Mouse (Mus musculus) heart, postnatal 0 days (tissue): Measurements from ENCODE around the gene Cadm4. TPM values are rescaled to one million over a fixed set of nuclear protein-coding genes. Genes with fewer than 3 reads are reported as not detected.

ENCODE experiments used
- ATAC-seq: fragments of 200-750 bp; cut with Nextera tagmentation; 2 replicates; pipeline ENCODE4 v1.8.0; 2017; ENCODE audit warnings: low read depth, moderate number of reproducible peaks, moderate library complexity; ENCODE audit not compliant: insufficient read depth
- DNase-seq: peaks from one replicate; pipeline ENCODE4 v3.0.0-alpha.2; 2016; ENCODE audit warnings: low spot score
- H3K27ac ChIP-seq: fragments of 300-500 bp; sonication (generic); 2 replicates; pipeline ENCODE4 v1.5.1; 2014; ENCODE audit warnings: low read depth, mild to moderate bottlenecking
- H3K27me3 ChIP-seq: fragments of 300-500 bp; sonication (generic); 2 replicates; pipeline ENCODE4 v1.6.1; 2014; ENCODE audit warnings: low read length, mixed read lengths; ENCODE audit not compliant: control insufficient read depth, insufficient read depth
- H3K36me3 ChIP-seq: fragments of 300-500 bp; sonication (generic); replicated peaks from 2 replicates; pipeline ENCODE4 v1.6.1; 2014; ENCODE audit warnings: low read length, mixed read lengths; ENCODE audit not compliant: control insufficient read depth, insufficient read depth
- H3K4me1 ChIP-seq: fragments of 300-500 bp; sonication (generic); 2 replicates; pipeline ENCODE4 v1.6.1; 2014; ENCODE audit warnings: antibody characterized with exemption; ENCODE audit not compliant: control insufficient read depth, insufficient read depth
- H3K4me2 ChIP-seq: fragments of 300-500 bp; sonication (generic); 2 replicates; pipeline ENCODE4 v1.6.1; 2014; ENCODE audit warnings: low read depth, mild to moderate bottlenecking, low read length, moderate library complexity
- H3K4me3 ChIP-seq: fragments of 300-500 bp; sonication (generic); 2 replicates; pipeline ENCODE4 v1.5.1; 2014; ENCODE audit warnings: low read depth, low read length
- H3K9ac ChIP-seq: fragments of 300-500 bp; sonication (generic); replicated peaks from 2 replicates; pipeline ENCODE4 v1.6.1; 2014; ENCODE audit warnings: low read depth, low read length, mixed read lengths
- H3K9me3 ChIP-seq: fragments of 300-500 bp; sonication (generic); replicated peaks from 2 replicates; pipeline ENCODE4 v1.6.1; 2016; ENCODE audit warnings: low read length; ENCODE audit not compliant: control insufficient read depth
- CTCF ChIP-seq: IDR thresholded peaks from 2 replicates; pipeline ENCODE4 v1.5.1; 2016; ENCODE audit warnings: antibody characterized with exemption, control low read depth, low read depth
- EP300 ChIP-seq: IDR thresholded peaks from 2 replicates; pipeline ENCODE4 v1.6.1; 2016; ENCODE audit warnings: antibody characterized with exemption, low read depth
- WGBS: fragments of 180-500 bp; shearing (Covaris S2); extraction: QIAGEN DNeasy Blood & Tissue Kit; methylation state at CpG from one replicate; pipeline ENCODE4 v1.1.7; 2014; 5-methylcytosine and 5-hydroxymethylcytosine counted together
- polyA plus RNA-seq: library from polyadenylated mRNA; unstranded; fragments of >200 nt; fragmentation: Nextera tagmentation; extraction: Ambion mirVana; gene quantifications from 2 replicates; pipeline ENCODE4 v1.2.1, GENCODE M21; 2015
- total RNA-seq: library from RNA; depleted of rRNA; stranded (reverse); fragments of >200 nt; gene quantifications from 2 replicates; pipeline ENCODE4 v1.2.3, GENCODE M21; 2014; ENCODE audit warnings: low replicate concordance; rRNA removed

The Cadm4 gene
- total RNA-seq (14.3 and 30.5 TPM in 2 replicates), polyA plus RNA-seq (4.1 and 4.2 TPM in 2 replicates)

DNA sequence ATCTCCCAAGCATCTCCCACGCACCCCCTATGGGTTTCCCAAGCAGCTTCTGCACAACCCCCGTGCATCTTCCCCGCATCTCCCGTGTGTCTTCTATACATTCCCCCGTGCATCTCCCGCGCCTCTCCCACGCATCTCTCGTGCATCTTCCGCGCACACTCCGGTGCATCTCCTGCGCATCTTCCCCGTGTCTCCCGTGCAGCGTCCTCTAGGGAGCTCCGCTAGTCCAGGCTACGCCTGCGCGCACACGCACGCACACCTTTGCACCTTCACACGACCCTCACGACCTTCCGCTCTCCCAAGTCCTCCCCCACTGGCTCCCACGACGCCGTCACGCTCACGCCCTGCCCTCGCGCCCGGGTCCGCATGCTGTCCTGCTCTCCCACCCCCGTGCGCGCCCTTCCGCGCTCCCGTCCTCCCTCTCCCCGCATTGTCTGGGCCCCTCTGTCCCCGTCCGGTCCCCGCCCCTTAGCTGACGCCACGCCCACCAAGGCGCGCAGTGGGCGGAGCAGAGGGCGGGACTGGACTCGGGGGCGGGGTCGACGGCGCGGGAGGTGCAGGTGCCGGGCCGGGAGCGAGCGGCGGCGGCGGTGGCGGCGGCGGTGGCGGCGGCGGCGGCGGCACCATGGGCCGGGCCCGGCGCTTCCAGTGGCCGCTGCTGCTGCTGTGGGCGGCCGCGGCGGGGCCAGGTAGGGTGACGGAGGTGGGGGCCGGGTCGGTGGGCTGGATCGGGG, at the start of gene Cadm4:
Cadm4 (plus strand) TSS at position 550 of the 734 bp plus-strand sequence.
- TF ChIP-seq CTCF: no peak
- no peak for TF ChIP-seq EP300
- peaks cover 35% of the 10 kb centered on the region for H3K27me3 ChIP-seq
- peak within 1 kb of the TSS; percentile 62 for H3K4me3 ChIP-seq
- peak within 1 kb of the TSS; percentile 64 for H3K9ac ChIP-seq
- peak; percentile 88 for ATAC-seq
- DNase-seq: peak; percentile 45
- no peaks in the 10 kb centered on the region for H3K9me3 ChIP-seq
- no peaks in the 10 kb centered on the region for H3K36me3 ChIP-seq
- peaks cover 6% of the 10 kb centered on the region; the same call in 1 of the 2 replicates for H3K4me1 ChIP-seq
- H3K27ac ChIP-seq: no peak within 1 kb of the TSS
- peak within 1 kb of the TSS; percentile 88 for H3K4me2 ChIP-seq
- WGBS: 1% methylated on average over 69 of the region's 83 CpGs

DNA sequence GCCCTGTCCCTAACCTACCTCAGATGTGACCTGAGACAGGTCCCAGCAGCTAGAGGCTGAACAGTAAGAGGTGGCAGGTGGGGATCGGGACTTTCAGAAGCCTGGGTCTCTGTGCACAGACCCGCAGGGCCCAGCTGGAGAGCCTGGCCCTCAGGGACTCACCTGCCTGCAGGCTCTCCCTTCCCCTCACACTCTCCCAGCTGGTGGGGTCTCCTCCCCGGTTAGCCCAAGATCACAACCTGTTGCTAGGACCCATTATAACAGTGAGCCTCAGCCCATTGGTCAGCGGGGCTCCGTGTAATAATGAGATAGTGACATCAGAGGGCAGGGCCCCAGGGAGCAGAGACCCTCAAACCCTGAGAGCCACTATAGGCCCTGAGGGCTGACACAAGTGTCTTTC, 46.5 kb upstream of the Cadm4 start:
- no peaks in the 10 kb centered on the region for H3K36me3 ChIP-seq
- H3K9me3 ChIP-seq: no peaks in the 10 kb centered on the region
- 81% methylated on average over 5 of the region's 5 CpGs for WGBS
- H3K4me2 ChIP-seq: no peak overlapping the region
- no peak overlapping the region for H3K9ac ChIP-seq
- no peak for TF ChIP-seq EP300
- no peak for TF ChIP-seq CTCF
- H3K4me1 ChIP-seq: peaks cover 4% of the 10 kb centered on the region
- DNase-seq: no peak
- H3K27ac ChIP-seq: no peak overlapping the region
- peaks cover 19% of the 10 kb centered on the region for H3K27me3 ChIP-seq
- H3K4me3 ChIP-seq: no peak overlapping the region
- ATAC-seq: no peak

DNA sequence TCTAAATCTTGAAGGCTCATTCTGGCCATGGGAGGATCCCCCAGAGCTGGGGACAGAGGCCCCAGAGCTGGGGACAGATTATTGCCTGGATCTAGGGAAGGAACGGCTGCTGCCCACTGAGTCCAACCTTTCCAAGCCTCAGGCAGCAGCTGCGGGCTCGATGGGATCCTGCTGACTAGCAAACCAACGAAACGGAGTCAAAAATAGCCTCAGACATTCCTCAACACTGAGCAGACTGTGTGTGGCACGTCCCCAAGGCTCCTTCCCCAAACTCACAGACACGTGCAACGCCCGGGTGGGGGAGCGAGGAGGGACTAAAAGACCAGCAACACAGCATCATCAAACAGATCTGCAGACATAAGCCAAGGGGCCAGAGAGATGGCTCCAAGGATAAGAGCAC, 43.8 kb upstream of the Cadm4 start:
- H3K27me3 ChIP-seq: peaks cover 10% of the 10 kb centered on the region
- no peak overlapping the region for H3K9ac ChIP-seq
- H3K36me3 ChIP-seq: no peaks in the 10 kb centered on the region
- H3K27ac ChIP-seq: peak overlapping the region; percentile 64
- H3K4me2 ChIP-seq: peak overlapping the region; percentile 7; the same call in 1 of the 2 replicates
- no peaks in the 10 kb centered on the region for H3K9me3 ChIP-seq
- H3K4me3 ChIP-seq: no peak overlapping the region
- WGBS: 25% methylated on average over 10 of the region's 10 CpGs
- peaks cover 4% of the 10 kb centered on the region for H3K4me1 ChIP-seq
- ATAC-seq (peak; percentile 59; the same call in 1 of the 2 replicates), DNase-seq (no peak)
- no peak for TF ChIP-seq EP300
- TF ChIP-seq CTCF: no peak

DNA sequence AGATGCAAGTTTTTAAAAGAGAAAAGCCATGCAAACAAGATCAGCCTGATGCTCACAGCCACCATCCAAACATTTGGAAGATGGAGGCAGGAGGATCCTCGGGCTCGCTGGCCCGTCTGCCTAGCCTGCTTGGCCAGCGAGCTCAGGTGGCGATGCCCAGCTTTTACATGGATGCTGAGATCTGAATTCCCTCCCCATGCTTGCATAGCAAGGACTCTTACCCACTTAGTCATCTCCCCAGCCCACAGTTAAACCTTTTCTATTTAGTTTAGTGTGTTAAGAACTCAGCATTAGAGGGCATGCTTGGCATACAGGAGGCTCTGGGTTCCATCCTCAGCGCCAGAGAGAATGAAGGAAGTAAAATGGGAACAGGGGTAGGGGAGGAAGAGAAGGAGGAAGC, 42.6 kb upstream of the Cadm4 start:
- no peak for ATAC-seq
- H3K9me3 ChIP-seq: no peaks in the 10 kb centered on the region
- no peak overlapping the region for H3K9ac ChIP-seq
- WGBS: 81% methylated on average over 6 of the region's 6 CpGs
- DNase-seq: no peak
- TF ChIP-seq EP300: no peak
- TF ChIP-seq CTCF: no peak
- H3K4me1 ChIP-seq: peaks cover 4% of the 10 kb centered on the region
- H3K4me3 ChIP-seq: no peak overlapping the region
- no peak overlapping the region for H3K4me2 ChIP-seq
- H3K27ac ChIP-seq: no peak overlapping the region
- no peaks in the 10 kb centered on the region for H3K27me3 ChIP-seq
- no peaks in the 10 kb centered on the region for H3K36me3 ChIP-seq

- 53% methylated on average over 7 of the region's 7 CpGs for WGBS
- Histone ChIP-seq H3K4me2 (no peak overlapping the region), H3K4me1 (peaks cover 4% of the 10 kb centered on the region), H3K27me3 (no peaks in the 10 kb centered on the region), H3K4me3 (no peak overlapping the region), H3K36me3 (no peaks in the 10 kb centered on the region), H3K9me3 (no peaks in the 10 kb centered on the region), H3K27ac (no peak overlapping the region), H3K9ac (no peak overlapping the region)
- DNase-seq (no peak), ATAC-seq (no peak)
- TF ChIP-seq CTCF (no peak), EP300 (no peak)
Observed at GRCm38 (mm10) chr7:24439891-24440290, 41.9 kb upstream of the Cadm4 start.

DNA sequence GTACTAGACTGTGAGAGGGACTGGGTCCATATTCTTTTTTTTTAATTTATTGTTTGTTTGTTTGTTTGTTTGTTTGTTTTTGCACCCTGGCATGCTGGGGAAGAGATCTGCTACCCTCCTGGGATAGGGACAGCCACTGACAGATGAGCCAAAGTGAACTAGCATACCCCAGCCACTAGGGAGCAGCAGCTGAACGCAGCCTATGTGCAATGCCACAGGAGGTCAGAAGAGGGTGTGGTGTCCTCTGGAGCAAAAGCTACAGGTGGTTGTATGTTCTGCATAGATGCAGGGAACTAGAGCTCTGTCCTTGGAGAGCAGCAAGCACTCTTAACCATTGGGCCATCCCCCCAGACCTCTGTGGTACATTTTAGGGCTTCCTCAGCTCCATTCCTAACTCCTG, 40.0 kb upstream of the Cadm4 start:
- Histone ChIP-seq H3K4me3 (no peak overlapping the region), H3K36me3 (no peaks in the 10 kb centered on the region), H3K9me3 (no peaks in the 10 kb centered on the region), H3K4me1 (peaks cover 4% of the 10 kb centered on the region), H3K9ac (no peak overlapping the region), H3K4me2 (no peak overlapping the region), H3K27me3 (no peaks in the 10 kb centered on the region), H3K27ac (no peak overlapping the region)
- TF ChIP-seq EP300 (no peak), CTCF (peak; percentile 98)
- ATAC-seq (peak; percentile 64), DNase-seq (peak; percentile 76)
- 8% methylated on average over 1 of the region's 1 CpGs for WGBS
